Mouse (Mus musculus): Measurements from ENCODE around the gene C87977. TPM values are rescaled to one million over a fixed set of nuclear protein-coding genes. Genes with fewer than 3 reads are reported as not detected.

The C87977 gene
- not detected for polyA plus RNA-seq (2014; fragmentation: Illumina TruSeq; extraction: RNeasy Lipid Tissue Mini Kit (QIAGEN cat#74804); ENCODE audit: low read depth, low replicate concordance)

GRCm38 (mm10) chr4:144213218-144213617, at the start of gene C87977:
Gene C87977, minus strand, starts transcription at chr4:144213318.

GRCm38 (mm10) chr4:144190419-144190818, 22.7 kb downstream of the C87977 start, which contains the start of gene Oog2:
Gene Oog2, plus strand, starts transcription at chr4:144190719.

GRCm38 (mm10) chr4:144162563-144162962, 50.6 kb downstream of the C87977 start, which contains the start of gene Oog3:
Gene Oog3, minus strand, starts transcription at chr4:144162663.

Other genes starting within 250 kb of the C87977 start
- not detected for gene Gm13101, start 246.4 kb downstream of the C87977 start, polyA plus RNA-seq (2014; fragmentation: Illumina TruSeq; extraction: RNeasy Lipid Tissue Mini Kit (QIAGEN cat#74804); ENCODE audit: low read depth, low replicate concordance)
- gene Pramef17, start 218.9 kb downstream of the C87977 start, polyA plus RNA-seq (2014; fragmentation: Illumina TruSeq; extraction: RNeasy Lipid Tissue Mini Kit (QIAGEN cat#74804); ENCODE audit: low read depth, low replicate concordance) = not detected
- gene Pramel4, start 154.2 kb downstream of the C87977 start, polyA plus RNA-seq (2014; fragmentation: Illumina TruSeq; extraction: RNeasy Lipid Tissue Mini Kit (QIAGEN cat#74804); ENCODE audit: low read depth, low replicate concordance) = not detected
- not detected for gene Gm13102, start 106.8 kb downstream of the C87977 start, polyA plus RNA-seq (2014; fragmentation: Illumina TruSeq; extraction: RNeasy Lipid Tissue Mini Kit (QIAGEN cat#74804); ENCODE audit: low read depth, low replicate concordance)
- gene Oog3, start 50.7 kb downstream of the C87977 start, polyA plus RNA-seq (2014; fragmentation: Illumina TruSeq; extraction: RNeasy Lipid Tissue Mini Kit (QIAGEN cat#74804); ENCODE audit: low read depth, low replicate concordance) = not detected
- gene Oog2, start 22.6 kb downstream of the C87977 start, polyA plus RNA-seq (2014; fragmentation: Illumina TruSeq; extraction: RNeasy Lipid Tissue Mini Kit (QIAGEN cat#74804); ENCODE audit: low read depth, low replicate concordance) = not detected
- not detected for gene Pramel5, start 67.2 kb upstream of the C87977 start, polyA plus RNA-seq (2014; fragmentation: Illumina TruSeq; extraction: RNeasy Lipid Tissue Mini Kit (QIAGEN cat#74804); ENCODE audit: low read depth, low replicate concordance)
- gene Gm13128, start 116.9 kb upstream of the C87977 start, polyA plus RNA-seq (2014; fragmentation: Illumina TruSeq; extraction: RNeasy Lipid Tissue Mini Kit (QIAGEN cat#74804); ENCODE audit: low read depth, low replicate concordance) = not detected
- gene Gm13119, start 144.6 kb upstream of the C87977 start, polyA plus RNA-seq (2014; fragmentation: Illumina TruSeq; extraction: RNeasy Lipid Tissue Mini Kit (QIAGEN cat#74804); ENCODE audit: low read depth, low replicate concordance) = not detected
- not detected for gene Pramef20, start 164.6 kb upstream of the C87977 start, polyA plus RNA-seq (2014; fragmentation: Illumina TruSeq; extraction: RNeasy Lipid Tissue Mini Kit (QIAGEN cat#74804); ENCODE audit: low read depth, low replicate concordance)
- gene Pramef12, start 195.1 kb upstream of the C87977 start, polyA plus RNA-seq (2014; fragmentation: Illumina TruSeq; extraction: RNeasy Lipid Tissue Mini Kit (QIAGEN cat#74804); ENCODE audit: low read depth, low replicate concordance) = not detected
- gene 1700012P22Rik, start 225.5 kb upstream of the C87977 start, polyA plus RNA-seq (2014; fragmentation: Illumina TruSeq; extraction: RNeasy Lipid Tissue Mini Kit (QIAGEN cat#74804); ENCODE audit: low read depth, low replicate concordance) = not detected
- not detected for gene Gm9944, start 240.0 kb upstream of the C87977 start, polyA plus RNA-seq (2014; fragmentation: Illumina TruSeq; extraction: RNeasy Lipid Tissue Mini Kit (QIAGEN cat#74804); ENCODE audit: low read depth, low replicate concordance)

Data from heart, adult 10 weeks (tissue).